In genomic region chr1:35975611-35976208, GRCm38 (mm10) we compare ENCODE assay signal across 19 mouse cellular contexts.
DNase-seq lines count a peak whose midpoint lies in the region; ATAC-seq and TF ChIP-seq lines count a peak whose summit lies in the region.
"Had no signal": no experiment of that assay in that cellular context is flagged by ENCODE, and none has a peak within 500 bp of the region (broad histone marks: within the 10 kb centered on the region; RNA-seq: fewer than 3 reads in every experiment).

No protein-coding gene starts in this region.

- ATAC-seq in heart, postnatal 0 days (ENCODE audit: insufficient read depth, low read depth) = peak; percentile 70
- peak; percentile 85 for ATAC-seq in liver, embryonic 11.5 days (replicated peaks; ENCODE audit: low FRiP score)
- peak; percentile 80 for ATAC-seq in megakaryocyte progenitor cell, adult 5-6 weeks (replicated peaks; ENCODE audit: poor library complexity)
- ATAC-seq: forebrain, embryonic 13.5 days; intestine, embryonic 16.5 days had no signal

- H3K27ac ChIP-seq in heart, postnatal 0 days (ENCODE audit: low read depth) = no peak overlapping the region
- H3K27ac ChIP-seq in liver, embryonic 11.5 days (ENCODE audit: low read depth, low read length) = no peak overlapping the region
- H3K27ac ChIP-seq: embryonic facial prominence, embryonic 15.5 days; forebrain, embryonic 13.5 days; hindbrain, embryonic 14.5 days; stomach, postnatal 0 days had no signal

- DNase-seq in heart, postnatal 0 days (ENCODE audit: low spot score) = peak; percentile 24
- no peak for DNase-seq in heart, postnatal 36 days
- DNase-seq in c-Kit-negative CD71-positive TER-119-positive erythroid progenitor cells, embryonic 14.5 days (ENCODE audit: low read depth, low spot score) = peak; percentile 17
- DNase-seq in liver, embryonic 11.5 days (ENCODE audit: low spot score) = no peak
- DNase-seq in retina, embryonic 14.5 days (ENCODE audit: low spot score) = no peak
- no peak for DNase-seq in spleen, adult 18-20 months
- no peak for DNase-seq in cerebellum, postnatal 25 days
- DNase-seq: cerebellum, adult 11-12 months; heart, adult 18-20 months; kidney, postnatal 10 days; layer of hippocampus, adult 9-11 months; lung, adult 18-20 months; thymus, postnatal 25 days had no signal

- WGBS in heart, postnatal 0 days = 41% methylated on average over 3 of the region's 3 CpGs
- 39% methylated on average over 3 of the region's 3 CpGs for WGBS in liver, embryonic 11.5 days

- H3K4me3 ChIP-seq in heart, postnatal 0 days (ENCODE audit: low read depth, low read length) = no peak overlapping the region
- no peak overlapping the region for H3K4me3 ChIP-seq in liver, embryonic 11.5 days (ENCODE audit: low read depth, low read length)
- H3K4me3 ChIP-seq: embryonic facial prominence, embryonic 15.5 days; forebrain, embryonic 13.5 days had no signal

- TF ChIP-seq CTCF in heart, postnatal 0 days (IDR thresholded peaks at IDR 0.05; ENCODE audit: low read depth) = no peak

- no peak for TF ChIP-seq EP300 in heart, postnatal 0 days (IDR thresholded peaks at IDR 0.05; ENCODE audit: low read depth)

- no peaks in the 10 kb centered on the region for H3K36me3 ChIP-seq in heart, postnatal 0 days (replicated peaks; ENCODE audit: control insufficient read depth, insufficient read depth, low read length)
- H3K36me3 ChIP-seq in liver, embryonic 11.5 days (ENCODE audit: control insufficient read depth, insufficient read depth, low read length) = no peaks in the 10 kb centered on the region
- H3K36me3 ChIP-seq: embryonic facial prominence, embryonic 15.5 days had no signal

- intact Hi-C loops in heart, postnatal 36 days (cut with DNase I) = no loop called here

- no peak overlapping the region for H3K4me2 ChIP-seq in heart, postnatal 0 days (ENCODE audit: low read depth, low read length)
- peak overlapping the region; percentile 21; the same call in 1 of the 2 replicates for H3K4me2 ChIP-seq in liver, embryonic 11.5 days
- H3K4me2 ChIP-seq: embryonic facial prominence, embryonic 15.5 days; forebrain, embryonic 13.5 days; hindbrain, embryonic 14.5 days had no signal

- H3K9me3 ChIP-seq in heart, postnatal 0 days (replicated peaks; ENCODE audit: control insufficient read depth, low read length) = no peaks in the 10 kb centered on the region
- H3K9me3 ChIP-seq in liver, embryonic 11.5 days (ENCODE audit: control insufficient read depth, low read length) = no peaks in the 10 kb centered on the region
- H3K9me3 ChIP-seq: embryonic facial prominence, embryonic 15.5 days; forebrain, embryonic 13.5 days had no signal

- H3K4me1 ChIP-seq in heart, postnatal 0 days (ENCODE audit: control insufficient read depth, insufficient read depth) = peaks cover 21% of the 10 kb centered on the region
- peaks cover 6% of the 10 kb centered on the region for H3K4me1 ChIP-seq in liver, embryonic 11.5 days (replicated peaks; ENCODE audit: control insufficient read depth, insufficient read depth, low read length)
- H3K4me1 ChIP-seq: forebrain, embryonic 13.5 days had no signal

- H3K27me3 ChIP-seq in heart, postnatal 0 days (ENCODE audit: control insufficient read depth, insufficient read depth, low read length) = no peaks in the 10 kb centered on the region
- H3K27me3 ChIP-seq in liver, embryonic 11.5 days (replicated peaks; ENCODE audit: control insufficient read depth, insufficient read depth, low read length) = no peaks in the 10 kb centered on the region
- H3K27me3 ChIP-seq: embryonic facial prominence, embryonic 15.5 days; forebrain, embryonic 13.5 days had no signal

- H3K9ac ChIP-seq in heart, postnatal 0 days (replicated peaks; ENCODE audit: low read depth, low read length) = no peak overlapping the region
- no peak overlapping the region for H3K9ac ChIP-seq in liver, embryonic 11.5 days (ENCODE audit: low read depth, low read length)
- H3K9ac ChIP-seq: embryonic facial prominence, embryonic 15.5 days; forebrain, embryonic 13.5 days; hindbrain, embryonic 14.5 days had no signal

Comparison
In these comparisons a context has a peak if more than half of its experiments do, and no peak if none do; other contexts are left out.
1. DNase-seq: peak in heart, postnatal 0 days (single experiment) and c-Kit-negative CD71-positive TER-119-positive erythroid progenitor cells, embryonic 14.5 days (single experiment); none in heart, postnatal 36 days (0 of 2), liver, embryonic 11.5 days (single experiment), retina, embryonic 14.5 days (single experiment), spleen, adult 18-20 months (0 of 2) and cerebellum, postnatal 25 days (0 of 2).
2. Peak in every context shown above with its lines, with median percentiles within 50 percentile points of each other: ATAC-seq.